Mouse (Mus musculus): ENCODE results near the gene Zfp740. TPM values are rescaled to one million over a fixed set of nuclear protein-coding genes. Genes with fewer than 3 reads are reported as not detected.

Gene Zfp740
- polyA plus RNA-seq, 1 experiment from 2014 or later: 67.5 TPM

DNA sequence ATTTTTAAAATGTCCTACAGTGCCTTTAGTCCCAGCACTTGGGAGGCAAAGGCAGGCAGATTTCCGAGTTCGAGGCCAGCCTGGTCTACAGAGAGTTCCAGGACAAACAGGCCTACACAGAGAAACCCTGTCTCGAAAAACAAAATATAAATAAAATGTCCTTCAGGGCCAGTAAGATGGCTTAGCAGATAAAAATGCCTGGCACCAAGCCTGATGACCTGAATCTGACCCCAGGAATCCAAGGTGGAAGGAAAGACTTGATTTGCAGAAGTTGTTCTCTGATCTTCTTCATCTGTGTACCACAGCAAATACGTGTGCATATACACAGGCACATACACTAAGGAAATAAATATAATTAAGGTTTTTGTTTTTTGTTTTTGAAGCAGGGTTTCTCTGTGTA lies 7.7 kb upstream of the Zfp740 start:
- Histone ChIP-seq H3K9ac (ENCODE audit: low read length) (no peak overlapping the region), H3K4me2 (ENCODE audit: low read depth, severe bottlenecking) (no peak overlapping the region), H3K27ac (replicated peaks; ENCODE audit: low read depth, low read length) (no peak overlapping the region), H3K4me1 (ENCODE audit: control insufficient read depth, insufficient read depth, low read length) (no peaks in the 10 kb centered on the region), H3K4me3 (ENCODE audit: low read depth, low read length) (no peak overlapping the region), H3K36me3 (ENCODE audit: control insufficient read depth, insufficient read depth, low read length) (no peaks in the 10 kb centered on the region; the same call in 1 of the 2 replicates), H3K27me3 (ENCODE audit: control insufficient read depth, insufficient read depth, low read length) (no peaks in the 10 kb centered on the region), H3K9me3 (ENCODE audit: control insufficient read depth, low read length) (no peaks in the 10 kb centered on the region)
- ATAC-seq (ENCODE audit: insufficient number of reproducible peaks, low FRiP score, low TSS enrichment, low read depth) (no peak), DNase-seq (ENCODE audit: low spot score) (no peak)
- WGBS: 83% methylated on average over 4 of the region's 4 CpGs

DNA sequence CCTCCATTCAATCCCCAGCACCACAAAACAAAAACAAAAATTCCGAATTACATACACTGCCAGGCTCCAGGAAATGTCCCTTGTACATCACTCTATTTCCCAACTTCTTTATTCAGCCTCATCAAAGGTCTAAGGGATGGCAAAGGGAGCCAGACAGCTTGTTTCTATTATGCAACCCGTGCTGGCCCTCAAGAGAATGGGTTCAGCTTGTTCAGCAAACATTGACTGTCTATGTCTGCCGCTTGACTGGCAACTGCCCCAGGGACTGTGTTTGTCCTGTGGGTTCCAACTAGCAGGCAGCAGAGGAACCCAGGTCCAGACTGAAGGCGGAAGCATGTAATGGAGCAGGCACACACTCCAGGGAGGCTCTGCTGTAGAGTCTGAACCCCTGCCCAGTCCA lies 4.2 kb upstream of the Zfp740 start:
- ATAC-seq (ENCODE audit: insufficient number of reproducible peaks, low FRiP score, low TSS enrichment, low read depth): no peak
- no peaks in the 10 kb centered on the region for H3K27me3 ChIP-seq (ENCODE audit: control insufficient read depth, insufficient read depth, low read length)
- WGBS: 83% methylated on average over 4 of the region's 4 CpGs

DNA sequence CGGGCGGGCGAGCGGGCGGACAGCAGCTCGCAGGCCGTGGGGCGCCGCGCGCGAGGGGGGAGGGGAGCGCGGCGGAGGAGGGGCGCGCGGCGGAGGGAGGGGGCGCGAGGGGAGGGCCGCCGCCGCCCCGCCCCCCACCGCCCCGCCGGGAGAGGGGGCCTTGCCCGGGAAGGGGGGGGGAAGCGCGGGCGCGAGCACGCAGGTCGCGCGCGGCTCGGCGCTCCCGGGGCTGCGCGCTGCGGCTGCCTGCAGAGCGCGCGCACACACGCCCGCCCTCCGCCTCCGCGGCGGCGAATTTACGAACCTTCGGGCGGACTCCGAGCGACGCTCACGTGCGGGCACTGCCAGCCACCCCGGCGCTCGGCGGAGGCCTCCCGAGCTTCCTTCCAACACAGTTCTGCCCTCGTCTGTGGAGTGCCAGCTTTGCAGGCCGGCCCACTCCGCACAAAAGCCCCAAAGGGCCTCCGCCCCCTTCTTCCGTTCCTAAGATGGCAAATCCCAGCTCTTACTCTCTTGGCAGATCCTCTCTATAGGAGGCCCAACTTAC lies 859 bp downstream of the Zfp740 start:
- 0% methylated on average over 30 of the region's 72 CpGs for WGBS
- Histone ChIP-seq H3K27ac (replicated peaks; ENCODE audit: low read depth, low read length) (peak overlapping the region; percentile 99), H3K9me3 (ENCODE audit: control insufficient read depth, low read length) (no peaks in the 10 kb centered on the region), H3K4me1 (ENCODE audit: control insufficient read depth, insufficient read depth, low read length) (peaks cover 16% of the 10 kb centered on the region), H3K27me3 (ENCODE audit: control insufficient read depth, insufficient read depth, low read length) (no peaks in the 10 kb centered on the region), H3K36me3 (ENCODE audit: control insufficient read depth, insufficient read depth, low read length) (peaks cover 11% of the 10 kb centered on the region; the same call in 1 of the 2 replicates), H3K4me3 (ENCODE audit: low read depth, low read length) (peak overlapping the region; percentile 79), H3K4me2 (ENCODE audit: low read depth, severe bottlenecking) (peak overlapping the region; percentile 46), H3K9ac (ENCODE audit: low read length) (peak overlapping the region; percentile 86)
- DNase-seq (ENCODE audit: low spot score): peak; percentile 77
- ATAC-seq (ENCODE audit: insufficient number of reproducible peaks, low FRiP score, low TSS enrichment, low read depth): peak; percentile 27; the same call in 1 of the 2 replicates

More for the DNA sequence above, 4.2 kb upstream of the Zfp740 start:
- Histone ChIP-seq H3K4me1 (ENCODE audit: control insufficient read depth, insufficient read depth, low read length) (peaks cover 3% of the 10 kb centered on the region; the same call in 1 of the 2 replicates), H3K4me2 (ENCODE audit: low read depth, severe bottlenecking) (no peak overlapping the region), H3K9ac (ENCODE audit: low read length) (no peak overlapping the region), H3K36me3 (ENCODE audit: control insufficient read depth, insufficient read depth, low read length) (no peaks in the 10 kb centered on the region; the same call in 1 of the 2 replicates), H3K9me3 (ENCODE audit: control insufficient read depth, low read length) (no peaks in the 10 kb centered on the region), H3K27ac (replicated peaks; ENCODE audit: low read depth, low read length) (no peak overlapping the region), H3K4me3 (ENCODE audit: low read depth, low read length) (no peak overlapping the region)
- DNase-seq (ENCODE audit: low spot score): no peak

DNA sequence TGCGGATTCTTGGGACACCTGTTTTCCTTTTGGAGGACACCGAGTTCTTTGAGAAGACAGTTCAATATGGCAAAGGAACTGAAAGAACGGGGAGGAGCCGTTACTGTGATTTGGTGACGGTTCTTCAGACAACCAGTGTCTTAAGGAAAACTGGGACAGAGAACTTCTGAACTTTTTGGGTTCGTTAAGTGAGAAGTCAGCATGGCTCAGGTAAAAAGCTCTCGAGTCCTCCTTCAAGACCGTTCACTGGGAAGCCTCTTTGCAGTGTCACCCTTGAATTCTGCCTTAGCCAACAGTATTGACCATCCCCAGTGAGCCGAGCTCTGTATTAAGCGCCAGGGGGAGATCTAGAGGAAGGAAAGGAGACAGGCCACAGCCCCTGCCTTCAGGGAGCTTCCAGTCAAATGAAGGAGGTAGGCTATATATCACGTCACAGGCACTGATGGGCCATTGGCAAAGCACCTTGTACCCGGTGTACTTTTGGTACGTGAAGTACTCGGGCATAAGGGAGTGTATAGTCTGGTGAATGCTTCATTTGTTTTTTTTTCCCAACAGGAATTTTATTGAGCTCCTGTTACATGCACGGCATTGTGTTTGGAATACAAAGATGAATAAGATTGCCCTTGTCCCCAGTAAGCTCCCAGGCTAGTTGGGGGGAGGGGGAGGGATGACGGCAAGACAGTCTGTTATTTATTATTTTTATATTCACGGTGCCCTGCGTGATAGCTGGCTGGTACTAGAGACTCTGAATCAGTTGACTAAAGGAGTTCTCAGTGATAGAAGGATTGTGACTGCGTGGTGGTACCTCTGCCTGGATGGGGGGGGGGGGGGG lies 1.8 kb downstream of the Zfp740 start, which contains the start of gene Csad:
Gene Csad, minus strand, starts transcription at position 51 of the 832 bp plus-strand sequence.
- no peak for ATAC-seq (ENCODE audit: insufficient number of reproducible peaks, low FRiP score, low TSS enrichment, low read depth)
- no peak for DNase-seq (ENCODE audit: low spot score)
- Histone ChIP-seq H3K27me3 (ENCODE audit: control insufficient read depth, insufficient read depth, low read length) (no peaks in the 10 kb centered on the region), H3K27ac (replicated peaks; ENCODE audit: low read depth, low read length) (peak within 1 kb of the TSS; percentile 99), H3K4me1 (ENCODE audit: control insufficient read depth, insufficient read depth, low read length) (peaks cover 16% of the 10 kb centered on the region), H3K4me2 (ENCODE audit: low read depth, severe bottlenecking) (peak within 1 kb of the TSS; percentile 46), H3K36me3 (ENCODE audit: control insufficient read depth, insufficient read depth, low read length) (peaks cover 14% of the 10 kb centered on the region; the same call in 1 of the 2 replicates), H3K4me3 (ENCODE audit: low read depth, low read length) (peak within 1 kb of the TSS; percentile 79), H3K9me3 (ENCODE audit: control insufficient read depth, low read length) (no peaks in the 10 kb centered on the region), H3K9ac (ENCODE audit: low read length) (peak within 1 kb of the TSS; percentile 86)
- WGBS: 68% methylated on average over 19 of the region's 19 CpGs

DNA sequence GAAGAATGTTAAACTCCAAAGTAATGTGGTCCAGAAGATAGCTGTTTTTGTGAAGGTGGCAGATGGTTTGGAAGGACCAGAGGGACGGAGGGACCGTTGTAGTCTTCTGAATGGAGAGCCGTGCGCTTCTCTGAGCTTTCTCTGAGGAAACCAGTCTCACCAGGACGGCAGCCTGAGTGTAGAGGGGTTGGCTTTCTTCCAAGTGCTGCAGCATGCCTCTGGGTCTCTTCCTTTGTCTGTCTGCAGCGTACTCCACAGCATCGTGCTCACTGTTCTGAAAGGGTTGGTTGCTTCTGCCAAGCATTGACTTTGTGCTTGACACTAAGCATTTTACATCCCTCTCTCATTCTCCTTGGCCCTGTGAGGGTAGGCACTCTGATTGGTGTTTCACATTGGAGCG lies 2.7 kb downstream of the Zfp740 start:
- ATAC-seq (ENCODE audit: insufficient number of reproducible peaks, low FRiP score, low TSS enrichment, low read depth): no peak
- Histone ChIP-seq H3K4me3 (ENCODE audit: low read depth, low read length) (no peak overlapping the region), H3K9me3 (ENCODE audit: control insufficient read depth, low read length) (no peaks in the 10 kb centered on the region), H3K36me3 (ENCODE audit: control insufficient read depth, insufficient read depth, low read length) (peaks cover 14% of the 10 kb centered on the region; the same call in 1 of the 2 replicates), H3K27me3 (ENCODE audit: control insufficient read depth, insufficient read depth, low read length) (no peaks in the 10 kb centered on the region), H3K4me2 (ENCODE audit: low read depth, severe bottlenecking) (peak overlapping the region; percentile 46; the same call in 1 of the 2 replicates), H3K27ac (replicated peaks; ENCODE audit: low read depth, low read length) (no peak overlapping the region), H3K4me1 (ENCODE audit: control insufficient read depth, insufficient read depth, low read length) (peaks cover 16% of the 10 kb centered on the region), H3K9ac (ENCODE audit: low read length) (peak overlapping the region; percentile 45; the same call in 1 of the 2 replicates)
- no peak for DNase-seq (ENCODE audit: low spot score)
- WGBS: 85% methylated on average over 8 of the region's 8 CpGs

DNA sequence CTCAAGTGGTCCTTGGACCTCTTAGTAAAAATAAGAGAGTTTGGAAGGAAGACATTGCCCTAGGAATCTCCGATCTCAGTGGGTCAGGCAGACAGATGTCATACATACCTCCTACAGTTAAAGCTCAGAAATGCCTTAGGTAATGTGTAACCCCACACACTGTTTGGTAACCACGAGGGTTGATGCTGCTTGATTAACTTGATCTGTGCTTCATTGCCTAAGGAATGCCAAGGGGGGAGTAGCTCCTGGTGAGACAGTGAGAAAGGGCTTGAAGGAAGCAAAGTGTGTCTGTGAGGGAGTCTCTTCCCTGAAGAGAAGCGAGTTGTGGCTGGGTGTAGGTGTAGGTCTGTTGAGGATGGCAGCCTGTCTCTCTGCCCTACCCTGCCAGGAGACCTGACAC lies 4.3 kb downstream of the Zfp740 start:
- ATAC-seq (ENCODE audit: insufficient number of reproducible peaks, low FRiP score, low TSS enrichment, low read depth) (no peak), DNase-seq (ENCODE audit: low spot score) (no peak)
- H3K4me3 ChIP-seq (ENCODE audit: low read depth, low read length): no peak overlapping the region
- H3K4me1 ChIP-seq (ENCODE audit: control insufficient read depth, insufficient read depth, low read length): peaks cover 14% of the 10 kb centered on the region
- no peaks in the 10 kb centered on the region for H3K27me3 ChIP-seq (ENCODE audit: control insufficient read depth, insufficient read depth, low read length)
- WGBS: 90% methylated on average over 3 of the region's 3 CpGs
- no peak overlapping the region for H3K4me2 ChIP-seq (ENCODE audit: low read depth, severe bottlenecking)
- peaks cover 16% of the 10 kb centered on the region; the same call in 1 of the 2 replicates for H3K36me3 ChIP-seq (ENCODE audit: control insufficient read depth, insufficient read depth, low read length)
- H3K9me3 ChIP-seq (ENCODE audit: control insufficient read depth, low read length): no peaks in the 10 kb centered on the region
- H3K27ac ChIP-seq (replicated peaks; ENCODE audit: low read depth, low read length): no peak overlapping the region
- H3K9ac ChIP-seq (ENCODE audit: low read length): no peak overlapping the region

DNA sequence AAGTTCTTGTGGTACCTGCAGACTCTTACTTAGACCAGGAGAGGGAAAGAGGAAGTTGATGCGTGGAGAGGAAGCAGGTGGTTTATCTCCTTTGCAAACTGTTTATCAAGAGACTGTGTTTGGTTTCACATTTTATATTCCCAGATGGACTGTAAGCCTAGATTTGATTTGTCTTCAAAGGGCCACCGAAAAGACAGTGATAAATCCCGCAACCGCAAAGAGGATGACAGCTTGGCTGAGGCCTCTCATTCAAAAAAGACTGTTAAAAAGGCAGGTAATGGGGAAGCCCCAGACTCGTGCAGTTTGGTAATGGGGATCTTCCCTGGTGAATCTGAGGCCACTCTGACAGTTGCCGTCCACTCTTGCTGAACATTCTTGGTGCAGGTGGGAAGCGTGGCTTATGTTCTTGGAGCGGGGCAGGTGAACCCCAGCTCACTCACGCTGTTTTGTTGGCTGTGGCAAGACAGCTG lies 5.1 kb downstream of the Zfp740 start:
- no peak overlapping the region for H3K4me3 ChIP-seq (ENCODE audit: low read depth, low read length)
- no peaks in the 10 kb centered on the region for H3K27me3 ChIP-seq (ENCODE audit: control insufficient read depth, insufficient read depth, low read length)
- WGBS: 86% methylated on average over 9 of the region's 9 CpGs
- H3K9me3 ChIP-seq (ENCODE audit: control insufficient read depth, low read length): no peaks in the 10 kb centered on the region
- 0 out of 2 replicates have a peak overlapping the region, but pooled peaks have one; percentile 4 for H3K9ac ChIP-seq (ENCODE audit: low read length)
- no peak overlapping the region for H3K4me2 ChIP-seq (ENCODE audit: low read depth, severe bottlenecking)
- peaks cover 21% of the 10 kb centered on the region; the same call in 1 of the 2 replicates for H3K36me3 ChIP-seq (ENCODE audit: control insufficient read depth, insufficient read depth, low read length)
- H3K4me1 ChIP-seq (ENCODE audit: control insufficient read depth, insufficient read depth, low read length): peaks cover 13% of the 10 kb centered on the region
- DNase-seq (ENCODE audit: low spot score) (no peak), ATAC-seq (ENCODE audit: insufficient number of reproducible peaks, low FRiP score, low TSS enrichment, low read depth) (no peak)
- no peak overlapping the region for H3K27ac ChIP-seq (replicated peaks; ENCODE audit: low read depth, low read length)

DNA sequence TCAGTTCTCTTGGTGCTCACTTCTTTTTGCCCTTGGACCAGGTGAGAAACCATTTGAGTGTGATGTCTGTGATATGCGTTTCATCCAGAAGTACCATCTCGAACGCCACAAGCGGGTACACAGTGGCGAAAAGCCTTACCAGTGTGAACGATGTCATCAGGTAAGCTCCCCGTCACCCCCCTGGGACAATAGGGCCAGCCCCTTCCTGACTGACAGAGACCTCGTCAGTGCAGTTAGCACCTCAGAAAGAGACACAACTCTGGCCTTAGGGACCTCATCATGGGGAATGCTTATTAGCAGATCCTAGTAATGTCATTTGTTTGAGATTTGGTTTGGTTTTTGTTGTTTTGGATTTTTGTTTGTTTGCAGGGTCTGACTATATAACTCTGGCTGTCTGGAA lies 6.1 kb downstream of the Zfp740 start:
- DNase-seq (ENCODE audit: low spot score): no peak
- WGBS: 88% methylated on average over 8 of the region's 8 CpGs
- no peak overlapping the region for H3K4me2 ChIP-seq (ENCODE audit: low read depth, severe bottlenecking)
- H3K4me1 ChIP-seq (ENCODE audit: control insufficient read depth, insufficient read depth, low read length): peaks cover 13% of the 10 kb centered on the region
- H3K27me3 ChIP-seq (ENCODE audit: control insufficient read depth, insufficient read depth, low read length): no peaks in the 10 kb centered on the region
- no peak overlapping the region for H3K4me3 ChIP-seq (ENCODE audit: low read depth, low read length)
- no peaks in the 10 kb centered on the region for H3K9me3 ChIP-seq (ENCODE audit: control insufficient read depth, low read length)
- peaks cover 27% of the 10 kb centered on the region; the same call in 1 of the 2 replicates for H3K36me3 ChIP-seq (ENCODE audit: control insufficient read depth, insufficient read depth, low read length)
- no peak for ATAC-seq (ENCODE audit: insufficient number of reproducible peaks, low FRiP score, low TSS enrichment, low read depth)
- no peak overlapping the region for H3K27ac ChIP-seq (replicated peaks; ENCODE audit: low read depth, low read length)
- H3K9ac ChIP-seq (ENCODE audit: low read length): no peak overlapping the region
